Mouse (Mus musculus): ENCODE data around the gene Gm49366.

DNA sequence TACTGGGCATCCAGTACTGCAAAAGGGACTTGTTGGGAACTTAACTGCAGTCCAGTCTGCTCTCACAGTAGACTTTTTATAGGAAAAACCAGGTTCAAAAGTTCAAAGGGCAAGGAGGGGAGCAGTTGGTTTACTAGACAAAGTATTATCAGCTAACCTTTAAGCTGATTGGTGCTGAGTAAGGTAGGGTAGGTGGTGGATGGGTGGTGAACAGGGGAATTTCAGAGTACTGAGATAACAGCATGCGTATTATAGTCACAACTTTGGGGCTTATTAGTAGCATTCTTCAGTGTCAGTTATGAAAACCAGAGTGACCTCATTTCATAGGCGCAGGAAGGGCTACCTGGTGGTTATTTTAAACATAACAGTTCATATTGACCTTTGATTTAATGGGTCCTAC, 60.9 kb downstream of the Gm49366 start:
- TF ChIP-seq POLR2A (IDR thresholded peaks at IDR 0.05; ENCODE audit: insufficient read length, low read depth): no peak
- no peak for TF ChIP-seq MAX (IDR thresholded peaks at IDR 0.05; ENCODE audit: low read depth)
- TF ChIP-seq TCF12 (IDR thresholded peaks at IDR 0.05; ENCODE audit: insufficient read depth, poor library complexity, severe bottlenecking): no peak
- no peak for TF ChIP-seq POLR2AphosphoS2 (IDR thresholded peaks at IDR 0.05; ENCODE audit: insufficient read length, low read depth)
- TF ChIP-seq USF1 (IDR thresholded peaks at IDR 0.05; ENCODE audit: low read depth): no peak

Data from myocyte (in vitro differentiated cells).